Mouse (Mus musculus): Measurements from ENCODE around the gene Eif4b.

Eif4b gene

GRCm38 (mm10) chr15:102116753-102117415 is 43.3 kb downstream of the Eif4b start:
- DNase-seq (ENCODE audit: low spot score) = no peak

DNA sequence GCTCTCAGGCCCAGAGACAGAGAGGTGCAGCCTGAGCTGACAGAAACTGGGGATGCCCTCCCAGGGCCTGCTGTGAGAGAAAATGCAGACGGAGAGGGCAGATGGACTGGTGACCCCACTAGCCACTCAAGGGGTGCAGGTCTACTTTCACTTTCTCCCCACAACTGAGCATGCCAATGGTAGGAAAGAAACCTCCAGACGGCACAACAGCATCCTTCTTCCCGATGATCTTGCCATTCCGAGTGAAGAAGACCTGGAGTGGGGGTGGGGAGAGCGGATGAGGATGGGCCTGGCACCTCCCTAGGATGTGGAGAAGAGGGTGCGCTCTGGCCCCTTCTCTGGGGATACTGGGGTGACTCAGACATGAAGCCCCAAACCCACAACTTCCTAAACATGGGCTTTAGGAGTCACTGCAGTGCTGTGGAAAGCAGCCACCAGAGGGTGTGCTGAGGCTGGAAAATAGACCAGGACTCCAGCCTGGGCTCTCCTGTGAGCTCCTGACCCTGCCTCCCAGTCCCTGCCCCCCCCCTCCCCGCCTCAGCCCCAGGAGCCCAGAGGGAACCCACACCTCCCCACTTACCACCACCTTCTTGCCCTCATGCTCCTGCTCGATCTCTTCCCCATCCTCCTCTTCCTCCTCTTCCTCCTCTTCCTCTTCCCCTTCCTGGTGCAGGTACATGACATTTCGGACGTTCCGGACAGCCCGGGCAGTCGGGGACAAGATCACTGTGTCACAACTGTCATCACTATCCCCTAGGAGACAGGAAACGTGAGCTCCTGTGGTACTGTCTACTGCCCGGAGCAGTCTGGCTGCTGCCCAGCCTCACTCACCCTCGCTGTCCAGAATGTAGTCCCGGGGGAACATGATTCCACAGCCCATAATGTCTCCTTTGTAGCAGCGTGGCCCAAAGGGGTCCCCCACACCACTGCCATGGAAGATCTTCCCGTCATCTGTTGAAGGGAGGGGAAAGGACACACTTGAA is 44.2 kb downstream of the Eif4b start:
- no peak for DNase-seq (ENCODE audit: low spot score)

DNA sequence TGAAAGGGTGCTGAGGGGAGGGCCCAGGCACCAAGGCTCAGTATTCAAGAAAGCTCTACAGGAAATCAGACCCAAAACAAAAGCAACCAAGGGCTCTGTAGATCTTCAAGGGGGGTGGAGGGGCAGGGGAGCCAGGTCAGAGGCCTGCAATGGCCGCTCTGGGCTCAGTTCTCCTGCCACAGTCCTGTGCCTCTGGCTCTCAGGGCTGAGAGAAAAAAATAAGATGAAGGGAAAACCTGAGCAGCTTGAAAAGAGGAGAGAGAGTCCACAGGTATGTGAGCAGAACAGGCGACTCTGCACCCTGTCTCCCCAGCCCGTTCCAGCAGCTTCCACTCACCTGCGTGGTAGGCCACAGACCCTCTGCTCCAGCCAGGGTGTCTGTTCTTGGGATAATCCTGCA is 45.0 kb downstream of the Eif4b start:
- no peak for DNase-seq (ENCODE audit: low spot score)

DNA sequence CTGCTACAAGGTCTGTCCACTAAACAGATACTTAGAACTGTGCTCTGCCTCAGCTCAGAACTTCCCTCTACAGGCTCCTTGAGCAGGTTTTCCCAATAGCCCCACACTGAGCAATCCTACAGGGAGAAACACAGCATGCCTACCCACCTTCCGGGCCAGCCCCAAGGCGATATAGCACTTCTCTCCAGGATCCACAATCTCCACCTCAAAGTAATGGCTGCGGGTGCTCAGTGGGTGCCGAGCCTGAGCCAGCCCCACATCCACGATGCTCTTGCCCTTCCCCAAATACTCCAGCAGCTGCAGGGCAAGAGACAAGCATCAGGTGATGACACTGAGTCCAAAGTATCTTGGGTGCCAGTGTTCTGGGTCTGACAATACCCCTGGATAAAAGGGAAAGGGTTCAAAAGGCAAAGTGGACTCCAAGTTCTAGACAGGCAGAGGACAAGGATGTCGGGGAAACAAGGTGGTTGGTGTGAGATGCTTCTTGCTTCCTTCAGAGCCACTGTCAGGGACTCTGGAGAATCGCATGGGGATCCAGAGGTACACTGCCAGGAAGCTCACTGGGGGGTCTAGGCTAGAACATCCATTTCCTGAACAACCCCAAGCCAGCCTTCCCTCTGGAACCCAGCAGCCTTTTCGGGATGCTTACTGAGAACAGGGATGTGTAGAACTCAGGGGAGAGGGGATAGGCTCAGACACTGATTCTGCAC is 45.7 kb downstream of the Eif4b start:
- DNase-seq (ENCODE audit: low spot score) = no peak

DNA sequence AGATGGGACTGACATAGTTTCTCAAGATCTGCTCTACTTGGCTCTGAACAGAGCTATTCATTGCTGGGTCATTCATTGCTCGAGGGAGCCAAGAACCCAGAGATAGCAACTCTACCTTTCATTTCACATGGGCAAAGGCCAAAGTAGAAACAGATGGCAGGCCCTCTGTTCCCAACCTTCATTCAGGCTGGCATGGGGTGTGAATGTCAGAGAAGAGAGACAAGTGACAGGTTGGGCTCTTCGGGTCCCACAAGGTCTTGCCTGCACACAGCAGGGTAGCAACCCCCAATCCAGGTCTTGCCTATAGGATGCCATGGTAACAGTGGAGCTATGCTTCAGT is 46.2 kb downstream of the Eif4b start:
- no peak for DNase-seq (ENCODE audit: low spot score)

DNA sequence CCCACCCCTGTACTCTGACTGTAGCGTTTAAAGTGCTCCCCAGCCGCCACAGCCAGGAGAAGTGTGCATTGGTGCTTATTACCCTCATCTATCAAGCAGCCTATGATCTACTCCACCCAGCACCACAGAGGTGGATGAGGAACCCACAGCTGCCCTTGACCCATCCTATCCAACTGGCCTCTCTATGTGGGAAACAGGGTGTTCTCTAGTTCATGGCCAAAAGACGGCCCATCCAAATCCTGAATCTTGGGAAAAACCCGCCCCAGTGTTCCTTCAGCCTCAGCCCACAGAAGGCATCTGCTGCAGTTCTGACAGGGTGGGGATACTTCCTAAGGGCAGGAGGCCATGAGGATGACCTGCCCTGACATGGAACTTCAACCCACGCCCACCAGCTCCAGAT is 47.0 kb downstream of the Eif4b start:
- DNase-seq (ENCODE audit: low spot score) = no peak

GRCm38 (mm10) chr15:102126303-102126702 is 52.7 kb downstream of the Eif4b start:
- DNase-seq (ENCODE audit: low spot score) = no peak

GRCm38 (mm10) chr15:102133314-102133713 is 59.7 kb downstream of the Eif4b start:
- DNase-seq (ENCODE audit: low spot score) = no peak

DNA sequence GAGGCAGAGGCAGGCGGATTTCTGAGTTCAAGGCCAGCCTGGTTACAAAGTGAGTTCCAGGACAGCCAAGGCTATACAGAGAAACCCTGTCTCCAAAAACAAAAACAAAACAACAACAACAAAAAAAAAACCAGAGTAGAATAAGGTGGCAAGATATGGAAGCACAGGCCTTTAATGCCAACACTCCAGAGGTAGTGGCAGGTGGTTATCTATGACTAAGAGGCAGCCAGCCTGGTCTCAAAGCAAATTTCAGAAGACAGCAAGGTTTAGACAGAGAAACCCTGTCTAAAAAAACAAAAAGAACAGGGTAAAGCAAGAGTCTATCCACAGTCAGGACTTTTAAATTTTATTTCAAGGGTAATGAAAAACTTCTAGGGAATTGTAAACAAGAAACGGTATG is 61.1 kb downstream of the Eif4b start:
- DNase-seq (ENCODE audit: low spot score) = no peak

DNA sequence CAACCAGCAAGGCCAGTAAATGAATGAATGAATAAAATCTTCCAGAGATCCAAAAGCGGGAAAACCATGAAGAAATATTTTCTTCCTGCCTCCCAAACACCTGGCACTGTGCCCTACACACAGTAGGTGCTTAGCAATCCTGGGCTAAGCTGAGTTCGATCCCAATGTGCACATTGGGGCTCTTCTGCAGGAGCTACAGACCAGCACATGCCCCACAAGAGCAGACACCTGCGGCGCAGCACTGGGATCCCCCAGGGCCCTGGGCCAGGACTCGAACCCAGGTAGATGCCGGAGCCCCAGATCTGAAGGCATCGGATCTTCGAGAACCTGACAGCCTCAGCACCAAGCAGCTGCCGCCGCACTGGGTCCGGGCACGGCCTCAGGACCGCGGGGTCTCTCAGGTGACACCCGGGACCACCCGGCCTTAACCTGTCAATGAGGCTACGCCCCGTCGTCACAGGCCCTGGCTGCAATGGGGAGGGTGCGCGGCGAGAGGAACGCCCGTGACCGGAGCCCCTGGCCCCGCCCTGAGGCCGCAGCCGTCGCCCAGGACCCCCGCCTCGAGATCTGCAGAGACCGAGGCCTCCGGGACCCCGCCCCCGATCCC is 62.1 kb downstream of the Eif4b start:
- DNase-seq (ENCODE audit: low spot score) = no peak

DNA sequence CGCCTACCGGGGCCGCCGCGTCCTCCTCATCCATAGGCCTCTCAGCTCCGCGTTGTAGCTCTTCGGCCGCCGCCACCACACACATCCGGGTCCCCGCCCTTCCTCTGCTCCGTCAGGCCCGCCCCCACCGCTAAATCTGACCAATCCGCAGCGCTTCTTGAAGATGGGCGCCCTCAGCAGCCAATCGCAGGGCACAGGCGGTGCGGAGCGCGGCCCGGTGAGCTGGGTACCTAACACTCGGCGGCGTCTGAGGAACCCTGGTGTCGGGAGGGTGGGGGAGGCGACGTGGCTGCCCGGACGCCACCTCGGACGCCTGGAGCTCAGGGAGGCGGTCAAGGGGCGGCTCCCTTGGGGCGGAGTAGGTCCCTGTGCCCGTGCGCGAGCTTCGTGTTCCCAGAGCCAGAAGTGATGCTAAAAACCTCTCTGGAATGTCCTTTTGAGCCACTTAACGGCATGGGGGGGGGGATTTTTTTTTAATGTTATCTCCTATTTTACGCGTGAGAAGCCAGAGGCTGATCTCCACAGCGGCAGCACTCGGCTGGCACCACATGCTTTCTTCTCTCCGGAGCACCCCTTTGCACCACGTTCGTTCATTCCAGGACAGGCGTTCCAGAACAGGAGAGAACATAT is 62.7 kb downstream of the Eif4b start, which contains the start of gene Spryd3:
Gene Spryd3, minus strand, starts transcription at position 106 of the 630 bp plus-strand sequence.
- peak; percentile 98 for DNase-seq (ENCODE audit: low spot score)

DNA sequence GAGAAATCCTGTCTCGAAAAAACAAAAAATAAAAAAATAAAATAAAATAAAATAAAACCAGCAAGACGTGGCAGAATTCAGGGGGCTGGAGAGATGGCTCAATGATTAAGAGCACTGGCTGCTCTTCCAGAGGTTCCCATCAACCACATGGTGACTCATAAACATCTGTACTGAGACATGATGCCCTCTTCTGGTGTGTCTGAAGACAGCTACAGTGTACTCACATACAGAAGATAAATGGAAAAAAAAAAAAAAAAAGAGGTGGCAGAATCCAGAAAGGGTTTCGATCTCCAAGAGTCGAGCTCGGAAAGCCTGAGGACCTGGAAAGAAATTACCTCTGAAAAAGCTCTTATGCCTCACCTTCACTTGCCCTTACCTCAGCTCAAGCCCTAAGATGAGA is 67.5 kb downstream of the Eif4b start:
- DNase-seq (ENCODE audit: low spot score) = no peak

DNA sequence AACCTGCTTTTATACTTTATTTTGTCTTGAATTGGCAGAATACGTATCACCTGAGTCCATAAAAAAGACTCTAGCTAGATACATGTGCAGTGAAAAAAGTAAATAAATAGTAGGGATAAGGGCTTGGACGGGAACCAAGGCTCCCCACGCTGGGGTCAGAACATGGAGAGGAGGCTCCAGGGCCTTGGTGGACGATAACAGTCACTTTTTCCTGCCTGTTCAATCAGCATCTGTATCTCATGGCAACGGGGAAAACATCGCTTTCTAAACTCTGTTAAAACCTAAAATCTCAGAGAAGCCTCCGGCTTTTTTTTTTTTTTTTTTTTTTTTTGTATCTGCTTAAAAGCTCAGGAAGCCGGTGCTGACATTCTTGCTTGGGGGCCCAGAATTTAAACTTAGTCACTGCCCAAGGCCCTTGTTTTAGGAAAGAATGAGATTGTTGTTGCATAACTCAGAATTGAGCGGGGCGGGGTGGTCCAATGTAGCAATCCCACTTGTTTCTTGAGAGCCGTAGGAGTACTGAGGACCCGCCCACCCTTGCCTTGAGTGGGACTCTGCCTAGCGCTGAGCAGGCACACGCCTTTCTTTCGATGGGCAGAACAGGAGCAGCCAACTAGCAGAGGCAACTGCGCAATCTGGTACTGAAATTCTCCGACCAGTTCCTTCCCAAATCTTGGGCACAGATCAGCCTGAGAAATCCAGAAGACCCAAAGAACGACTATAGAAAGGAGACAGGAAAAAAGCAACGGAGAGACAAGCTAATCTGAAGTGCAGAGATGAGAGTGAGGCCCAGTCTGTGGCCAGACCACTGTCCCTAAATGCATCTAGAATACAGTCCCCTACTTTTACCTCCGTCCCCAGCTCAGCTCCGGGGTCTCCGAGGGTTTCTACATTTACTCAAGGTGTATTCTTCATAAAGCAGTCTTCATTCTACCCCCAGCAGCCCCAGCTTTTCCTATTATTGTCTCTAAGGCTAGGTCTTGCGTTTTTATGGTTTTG is 69.6 kb downstream of the Eif4b start:
- DNase-seq (ENCODE audit: low spot score) = no peak

DNA sequence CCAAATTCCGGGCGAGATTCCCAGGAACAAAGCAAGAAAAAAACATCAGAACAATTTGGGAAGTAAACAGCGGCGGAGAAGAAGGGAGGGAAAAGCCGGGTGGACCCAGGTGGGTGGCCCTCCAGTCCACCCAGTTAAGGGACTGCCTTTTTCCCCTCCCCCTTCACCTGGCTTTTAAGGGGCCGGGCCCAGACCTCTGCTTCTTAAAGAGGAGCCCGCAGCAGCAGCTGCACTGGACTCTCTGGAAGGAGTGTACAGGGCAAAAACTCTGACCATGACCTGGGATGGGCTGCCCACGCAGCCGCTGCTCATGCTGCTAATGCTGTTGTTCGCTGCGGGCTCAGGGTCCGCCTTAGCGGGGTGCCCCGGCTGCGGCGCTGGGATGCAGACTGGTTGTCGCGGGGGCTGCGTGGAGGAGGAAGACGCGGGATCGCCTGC is 70.7 kb downstream of the Eif4b start, which contains the start of gene Igfbp6:
Gene Igfbp6, plus strand, starts transcription at position 89 of the 438 bp plus-strand sequence.
- DNase-seq (ENCODE audit: low spot score) = no peak

GRCm38 (mm10) chr15:102144726-102145125 is 71.2 kb downstream of the Eif4b start:
- DNase-seq (ENCODE audit: low spot score) = no peak

DNA sequence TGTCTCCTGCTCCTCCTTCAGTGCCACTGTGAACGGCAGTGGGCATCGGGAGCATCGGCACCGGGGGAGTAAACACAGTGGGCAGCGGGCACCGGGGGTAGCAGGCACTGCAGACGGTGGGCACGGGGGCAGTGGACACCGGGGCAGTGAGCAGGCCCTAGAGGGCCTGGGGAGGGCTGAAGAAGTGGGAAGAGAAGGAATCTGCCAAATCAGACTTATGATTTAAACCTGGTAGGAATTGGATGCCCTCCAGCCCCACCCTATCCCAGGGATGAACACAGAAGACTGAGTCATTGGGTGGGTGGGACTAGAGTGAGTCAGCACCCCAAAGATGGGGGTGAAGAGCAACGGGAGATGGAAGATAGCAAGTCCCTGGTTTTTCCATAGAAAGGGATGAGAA is 71.8 kb downstream of the Eif4b start:
- DNase-seq (ENCODE audit: low spot score) = no peak

DNA sequence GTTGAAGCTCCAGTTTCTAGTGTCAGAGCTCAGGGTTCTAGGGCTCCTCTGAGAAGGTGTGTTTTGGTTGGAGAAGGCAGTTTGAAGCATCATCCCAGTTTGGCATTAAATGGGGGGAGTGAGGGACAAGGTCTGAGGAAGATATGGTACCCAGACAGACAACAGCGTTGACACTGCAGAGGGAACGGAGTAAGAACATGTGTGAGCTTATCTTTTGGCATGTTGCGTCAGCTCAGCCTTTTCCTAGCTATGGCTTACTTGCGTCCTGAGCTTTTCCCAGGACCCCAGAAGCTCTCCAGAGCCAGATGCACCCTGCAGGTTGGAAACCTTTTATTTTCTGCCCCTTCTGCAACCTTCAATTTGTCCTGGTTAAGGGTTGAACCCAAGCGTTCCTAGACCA is 72.5 kb downstream of the Eif4b start:
- no peak for DNase-seq (ENCODE audit: low spot score)

Measured in spleen, adult 12 weeks (tissue).